Mouse (Mus musculus): ENCODE results near the gene Taf13. TPM values are rescaled to one million over a fixed set of nuclear protein-coding genes. Genes with fewer than 3 reads are reported as not detected.

The Taf13 gene
- 10 to 100 TPM; 23.3 to 32.4 TPM for polyA plus RNA-seq (2017; shearing (Covaris generic))

GRCm38 (mm10) chr3:108571443-108572294, at the start of gene Taf13:
TSS of gene Taf13 (plus strand) at chr3:108571698.

GRCm38 (mm10) chr3:108533951-108534350, 37.5 kb upstream of the Taf13 start, which contains the start of gene 1700013F07Rik:
TSS of gene 1700013F07Rik (plus strand) at chr3:108534150.

DNA sequence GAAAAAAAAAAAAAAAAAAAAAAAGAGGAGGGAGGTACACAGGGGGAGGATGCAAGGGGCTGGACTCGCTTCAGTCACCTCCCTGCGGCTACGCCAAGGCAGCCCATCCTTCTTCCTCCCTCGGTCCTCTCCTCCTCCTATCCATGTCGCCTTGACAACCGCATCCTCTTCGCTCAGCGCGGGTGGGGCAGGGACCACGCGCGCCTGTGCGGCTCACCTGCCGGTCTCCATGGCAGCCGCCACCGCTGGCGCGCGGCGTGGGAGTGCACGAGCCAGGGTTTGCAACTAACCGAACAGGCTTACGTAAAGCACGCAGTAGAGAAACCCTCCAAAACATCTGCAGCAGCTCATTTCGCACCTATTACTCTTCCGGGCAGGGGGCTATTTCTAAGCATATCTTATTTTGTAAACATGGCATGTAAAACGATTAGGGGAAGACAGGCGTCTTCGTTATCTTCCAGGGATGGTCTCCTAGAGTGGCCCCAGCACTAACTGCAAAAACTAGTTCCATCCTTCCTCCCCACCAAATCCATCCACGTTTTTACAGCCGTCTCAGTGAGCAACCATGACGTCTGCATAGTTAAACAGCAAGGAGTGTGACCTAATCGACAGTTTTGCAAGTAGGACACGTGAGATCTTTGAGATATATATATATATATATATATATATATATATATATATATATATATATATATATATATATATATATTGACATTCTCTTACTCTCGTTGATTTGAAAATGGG, 34.8 kb upstream of the Taf13 start, which contains the start of gene 5330417C22Rik:
5330417C22Rik (minus strand) TSS at position 20 of the 744 bp plus-strand sequence.

GRCm38 (mm10) chr3:108562133-108562730, 9.3 kb upstream of the Taf13 start, which contains the start of gene Tmem167b:
TSS of gene Tmem167b (minus strand) at chr3:108562466.

GRCm38 (mm10) chr3:108590786-108591529, 19.5 kb downstream of the Taf13 start, which contains the start of gene Wdr47:
TSS of gene Wdr47 (plus strand) at chr3:108591279.

Other genes starting within 250 kb of the Taf13 start
- not detected for gene Mybphl, start 206.8 kb upstream of the Taf13 start, polyA plus RNA-seq (2017; shearing (Covaris generic))
- gene Psrc1, start 187.9 kb upstream of the Taf13 start, polyA plus RNA-seq (2017; shearing (Covaris generic)), result 1 to 10 TPM; 2.6 to 3.0 TPM
- 1 to 10 TPM in 1 of 2 experiments, under 1 TPM in 1; 0.93 to 2.9 TPM for gene Celsr2, start 156.1 kb upstream of the Taf13 start, polyA plus RNA-seq (2017; shearing (Covaris generic))
- gene Sars, start 126.5 kb upstream of the Taf13 start, polyA plus RNA-seq (2017; shearing (Covaris generic)), result 100 to 1,000 TPM; 135 to 168 TPM
- 1 to 10 TPM in 1 of 2 experiments, under 1 TPM in 1; 0.52 to 4.4 TPM for gene 1700013F07Rik, start 37.5 kb upstream of the Taf13 start, polyA plus RNA-seq (2017; shearing (Covaris generic))
- gene 5330417C22Rik, start 35.2 kb upstream of the Taf13 start, polyA plus RNA-seq (2017; shearing (Covaris generic)), result 1 to 10 TPM; 1.1 to 3.6 TPM
- 10 to 100 TPM; 27.2 to 37.9 TPM for gene Tmem167b, start 9.2 kb upstream of the Taf13 start, polyA plus RNA-seq (2017; shearing (Covaris generic))
- gene Wdr47, start 19.6 kb downstream of the Taf13 start, polyA plus RNA-seq (2017; shearing (Covaris generic)), result 10 to 100 TPM; 14.1 to 26.7 TPM
- gene Clcc1, start 82.2 kb downstream of the Taf13 start, polyA plus RNA-seq (2017; shearing (Covaris generic)), result 10 to 100 TPM; 63.9 to 77.3 TPM
- 1 to 10 TPM; 5.1 to 6.0 TPM for gene Gpsm2, start 150.6 kb downstream of the Taf13 start, polyA plus RNA-seq (2017; shearing (Covaris generic))
- under 1 TPM in 1 of 2 experiments, not detected in 1; 0.56 TPM for gene Aknad1, start 168.0 kb downstream of the Taf13 start, polyA plus RNA-seq (2017; shearing (Covaris generic))